Mouse (Mus musculus) cerebellum, adult 2 months (tissue): Measurements from ENCODE around the gene Dlgap1.

Experiments
- CTCF ChIP-seq: fragments of 200-500 bp; IDR thresholded peaks from 2 replicates; pipeline ENCODE4 v1.5.1; 2011; ENCODE audit warnings: low read depth, mild to moderate bottlenecking, control low read depth, low read length, moderate library complexity, borderline replicate concordance; ENCODE audit not compliant: insufficient read depth
- POLR2A ChIP-seq: fragments of 200-500 bp; IDR thresholded peaks from 2 replicates; pipeline ENCODE4 v1.6.1; 2011; ENCODE audit warnings: low read length, control low read depth, borderline replicate concordance; ENCODE audit not compliant: insufficient read depth

- TF ChIP-seq CTCF, result no peak
- TF ChIP-seq POLR2A, result no peak
Observed at GRCm38 (mm10) chr17:70817862-70818451, 849.1 kb downstream of the Dlgap1 start.
